Comparison of ENCODE assay signal across 13 mouse cellular contexts in the genomic region with DNA sequence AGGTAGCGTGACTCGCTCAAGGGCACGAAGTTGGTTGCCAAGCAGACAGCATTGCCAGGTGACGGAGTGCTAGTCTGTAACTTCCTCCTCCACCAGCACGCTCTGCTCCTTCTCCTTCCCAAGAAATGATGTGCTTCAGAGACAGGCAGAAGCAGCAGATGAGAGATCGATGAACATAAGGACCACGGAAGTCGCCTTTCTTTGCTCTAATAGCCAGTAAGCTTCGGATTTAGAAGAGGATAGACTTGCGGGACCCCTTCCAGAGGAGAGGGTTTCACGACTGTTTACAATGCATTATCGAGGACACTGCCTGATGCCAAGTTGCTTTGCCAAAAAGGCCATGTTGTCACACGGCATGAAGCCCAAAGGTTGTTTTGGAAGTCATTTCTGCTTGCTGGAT.
DNase-seq lines count a peak whose midpoint lies in the region; ATAC-seq lines count a peak whose summit lies in the region.
"Had no signal": no experiment of that assay in that cellular context is flagged by ENCODE, and none has a peak within 500 bp of the region (broad histone marks: within the 10 kb centered on the region; RNA-seq: fewer than 3 reads in every experiment).

No protein-coding gene starts in this region.

- no peaks in the 10 kb centered on the region for H3K27me3 ChIP-seq in megakaryocyte, embryonic 14.5 days (replicated peaks)
- H3K27me3 ChIP-seq: embryonic facial prominence, embryonic 12.5 days had no signal

- DNase-seq in adrenal gland, postnatal 14 days: peak; percentile 22
- DNase-seq in adrenal gland, postnatal 25 days: no peak
- DNase-seq in cerebellum, adult 9-11 months: peak; percentile 91
- DNase-seq in thymus, postnatal 14 days: no peak
- DNase-seq in adipocyte (ENCODE audit: low spot score): no peak
- DNase-seq: lung, postnatal 10 days; right cerebral cortex, postnatal 25 days; thymus, postnatal 36 days had no signal

- H3K9me3 ChIP-seq in megakaryocyte, embryonic 14.5 days: no peaks in the 10 kb centered on the region
- H3K9me3 ChIP-seq: embryonic facial prominence, embryonic 12.5 days had no signal

- no peaks in the 10 kb centered on the region for H3K36me3 ChIP-seq in megakaryocyte, embryonic 14.5 days (replicated peaks; ENCODE audit: low read length)
- H3K36me3 ChIP-seq: embryonic facial prominence, embryonic 12.5 days had no signal

- no peak for ATAC-seq in megakaryocyte, adult 5-6 weeks (ENCODE audit: poor library complexity, severe bottlenecking)
- ATAC-seq: forebrain, embryonic 16.5 days; intestine, postnatal 0 days had no signal

- 0 out of 2 replicates have a peak, but pooled peaks cover 6% of the 10 kb centered on the region for H3K4me1 ChIP-seq in megakaryocyte, embryonic 14.5 days
- H3K4me1 ChIP-seq: embryonic facial prominence, embryonic 12.5 days had no signal

- H3K4me3 ChIP-seq in megakaryocyte, embryonic 14.5 days (replicated peaks): peak overlapping the region; percentile 12
- H3K4me3 ChIP-seq: embryonic facial prominence, embryonic 12.5 days had no signal

Comparison
In these comparisons a context has a peak if more than half of its experiments do, and no peak if none do; other contexts are left out.
1. DNase-seq: peak in adrenal gland, postnatal 14 days (single experiment) and cerebellum, adult 9-11 months (single experiment); none in adrenal gland, postnatal 25 days (single experiment), thymus, postnatal 14 days (single experiment) and adipocyte (single experiment).